Mouse (Mus musculus) heart, adult 2 months (tissue): ENCODE measurements around the gene Vta1. TPM values are rescaled to one million over a fixed set of nuclear protein-coding genes. Genes with fewer than 3 reads are reported as not detected.
A peak's percentile ranks its signal among the peaks of the same experiment; 100 is the strongest.

ENCODE experiments used
- DNase-seq, 2 experiments: peaks; one replicate each; pipeline ENCODE4 v3.0.0; 2021
- H3K27ac ChIP-seq: fragments of 200-600 bp; 2 replicates; pipeline ENCODE4 v1.8.1; 2022
- H3K27me3 ChIP-seq: fragments of 200-500 bp; 2 replicates; pipeline ENCODE4 v1.6.1; 2012; ENCODE audit warnings: mild to moderate bottlenecking, low read length, inconsistent platforms, mixed read lengths; ENCODE audit not compliant: control insufficient read depth, insufficient read depth
- H3K36me3 ChIP-seq: fragments of 200-500 bp; 2 replicates; pipeline ENCODE4 v1.6.1; 2012; ENCODE audit warnings: low read length, inconsistent platforms; ENCODE audit not compliant: control insufficient read depth, insufficient read depth
- H3K4me1 ChIP-seq: fragments of 200-500 bp; 2 replicates; pipeline ENCODE4 v1.6.1; 2011; ENCODE audit warnings: low read length; ENCODE audit not compliant: control insufficient read depth, insufficient read depth
- H3K4me3 ChIP-seq: fragments of 200-600 bp; 2 replicates; pipeline ENCODE4 v1.8.1; 2022
- H3K79me2 ChIP-seq: fragments of 200-500 bp; replicated peaks from 2 replicates; pipeline ENCODE4 v1.6.1; 2012; ENCODE audit warnings: mild to moderate bottlenecking, inconsistent platforms, low read length, moderate library complexity, mixed read lengths; ENCODE audit not compliant: control insufficient read depth, insufficient read depth
- H3K9ac ChIP-seq: fragments of 200-500 bp; 2 replicates; pipeline ENCODE4 v1.6.1; 2012; ENCODE audit warnings: low read depth, mild to moderate bottlenecking, control low read depth, inconsistent platforms, low read length, mixed read lengths
- CTCF ChIP-seq: fragments of 200-600 bp; IDR thresholded peaks from 2 replicates; pipeline ENCODE4 v1.8.1; 2022; ENCODE audit warnings: antibody characterized with exemption, mild to moderate bottlenecking, moderate library complexity
- EP300 ChIP-seq: fragments of 200-500 bp; IDR thresholded peaks from 2 replicates; pipeline ENCODE4 v1.6.1; 2011; ENCODE audit warnings: low read depth, low read length, control low read depth; ENCODE audit not compliant: insufficient read depth
- POLR2A ChIP-seq: fragments of 200-500 bp; IDR thresholded peaks from 2 replicates; pipeline ENCODE4 v1.6.1; 2011; ENCODE audit warnings: mild to moderate bottlenecking, low read depth, low read length, control low read depth; ENCODE audit not compliant: insufficient read depth
- whole genome bisulfite sequencing: fragments of 180-500 bp; shearing (Covaris S2); methylation state at CpG from one replicate; pipeline ENCODE4 v1.1.7; 2018; 5-methylcytosine and 5-hydroxymethylcytosine counted together
- intact Hi-C: fragments of 180-260 bp; cut with DNase I; formaldehyde crosslinking; loops from one replicate; pipeline ENCODE4 v1.15.1; 2025
- polyA plus RNA-seq: library from polyadenylated mRNA; depleted of rRNA; stranded (reverse); fragments of >200 nt; gene quantifications from 2 replicates; pipeline ENCODE4 v1.2.3, GENCODE M21; 2012
- total RNA-seq, 2 experiments: library from RNA; stranded (reverse); gene quantifications; 2 replicates each; pipeline ENCODE4 v1.2.3; 2021

Vta1 gene
- total and polyA plus RNA-seq, 3 experiments, result 29.6 to 51.9 (median 33.7) TPM

GRCm38 (mm10) chr10:14703239-14703638 is 2.1 kb downstream of the Vta1 start:
- Histone ChIP-seq H3K36me3 (peaks cover 4% of the 10 kb centered on the region), H3K27me3 (no peaks in the 10 kb centered on the region), H3K4me1 (no peaks in the 10 kb centered on the region; the same call in 1 of the 2 replicates), H3K79me2 (peaks cover 8% of the 10 kb centered on the region), H3K27ac (no peak overlapping the region), H3K4me3 (no peak overlapping the region), H3K9ac (no peak overlapping the region)
- WGBS, result 79% methylated on average over 1 of the region's 1 CpGs
- DNase-seq, result no peak
- TF ChIP-seq CTCF (no peak), EP300 (no peak), POLR2A (no peak)
- intact Hi-C loops, result no loop called here

- DNase-seq, result no peak
- no peaks in the 10 kb centered on the region for H3K27me3 ChIP-seq
- H3K79me2 ChIP-seq, result peaks cover 3% of the 10 kb centered on the region
- intact Hi-C loops, result no loop called here
- peaks cover 4% of the 10 kb centered on the region; the same call in 1 of the 2 replicates for H3K36me3 ChIP-seq
- peaks cover 3% of the 10 kb centered on the region for H3K4me1 ChIP-seq
- H3K27ac ChIP-seq, result no peak overlapping the region
- TF ChIP-seq POLR2A (no peak), CTCF (no peak), EP300 (no peak)
- 68% methylated on average over 3 of the region's 3 CpGs for WGBS
- no peak overlapping the region for H3K4me3 ChIP-seq
- no peak overlapping the region for H3K9ac ChIP-seq
Observed at GRCm38 (mm10) chr10:14690349-14690748, 15.0 kb downstream of the Vta1 start.

DNA sequence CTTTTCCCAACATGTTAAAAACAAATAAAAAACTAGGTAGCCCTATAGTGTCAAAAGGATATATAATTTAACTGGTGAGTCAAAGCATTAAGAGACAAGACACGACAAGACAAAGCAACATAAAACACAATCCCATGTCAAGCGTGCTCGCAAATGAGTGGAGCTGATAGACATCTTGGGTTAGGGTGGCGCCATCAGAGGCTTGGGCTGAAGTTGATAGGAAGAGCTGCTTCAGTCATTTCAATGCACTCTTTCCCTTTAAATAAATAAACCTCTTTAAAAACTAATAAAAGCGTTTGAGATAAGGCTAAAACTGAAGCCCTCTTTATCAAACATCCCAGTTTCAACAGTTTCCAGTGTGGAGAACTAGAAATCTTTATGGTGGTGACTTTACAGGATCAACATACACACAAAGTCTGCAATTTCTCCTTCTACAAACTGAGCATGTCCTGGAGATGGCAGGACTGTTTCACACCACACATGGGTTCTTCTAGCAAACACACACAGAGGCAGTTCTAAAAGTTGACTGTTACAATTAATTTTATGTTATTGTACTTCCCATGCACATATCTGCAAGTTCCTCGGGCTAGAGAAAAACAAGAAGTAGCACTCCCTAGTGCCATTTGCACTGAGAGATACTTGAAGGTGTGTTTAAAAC is 16.4 kb downstream of the Vta1 start:
- intact Hi-C loops, result no loop called here
- Histone ChIP-seq H3K9ac (no peak overlapping the region), H3K4me1 (peaks cover 3% of the 10 kb centered on the region), H3K36me3 (peaks cover 4% of the 10 kb centered on the region; the same call in 1 of the 2 replicates), H3K27me3 (no peaks in the 10 kb centered on the region), H3K79me2 (peaks cover 1% of the 10 kb centered on the region), H3K4me3 (no peak overlapping the region), H3K27ac (no peak overlapping the region)
- WGBS, result 78% methylated on average over 6 of the region's 6 CpGs
- DNase-seq, result no peak
- no peak for TF ChIP-seq POLR2A
- no peak for TF ChIP-seq EP300
- TF ChIP-seq CTCF, result no peak

DNA sequence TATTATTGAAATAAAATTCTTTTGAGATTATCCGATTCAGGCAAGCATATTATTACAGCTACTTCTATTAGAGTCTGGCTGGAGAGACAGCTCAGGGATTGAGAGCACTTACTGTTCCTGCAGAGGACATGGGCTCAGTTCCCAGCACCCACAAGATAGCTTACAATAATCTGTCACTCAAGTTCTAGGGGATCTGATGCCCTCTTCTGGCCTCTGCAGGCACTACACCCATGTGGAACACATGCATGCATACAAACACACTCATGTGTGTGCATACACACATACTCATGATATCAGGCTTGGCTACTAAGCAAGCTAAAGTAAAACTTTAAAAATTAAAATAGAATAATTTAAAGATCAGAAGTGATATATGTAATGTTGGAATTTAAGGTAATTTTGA is 19.7 kb downstream of the Vta1 start:
- DNase-seq, result no peak
- H3K79me2 ChIP-seq, result 0 out of 2 replicates have a peak, but pooled peaks cover 1% of the 10 kb centered on the region
- H3K27ac ChIP-seq, result no peak overlapping the region
- WGBS, result 96% methylated on average over 1 of the region's 1 CpGs
- H3K36me3 ChIP-seq, result no peaks in the 10 kb centered on the region; the same call in 1 of the 2 replicates
- no peak overlapping the region for H3K9ac ChIP-seq
- no peak overlapping the region for H3K4me3 ChIP-seq
- H3K27me3 ChIP-seq, result no peaks in the 10 kb centered on the region
- intact Hi-C loops, result no loop called here
- peaks cover 3% of the 10 kb centered on the region for H3K4me1 ChIP-seq
- TF ChIP-seq POLR2A (no peak), CTCF (peak; percentile 31)

DNA sequence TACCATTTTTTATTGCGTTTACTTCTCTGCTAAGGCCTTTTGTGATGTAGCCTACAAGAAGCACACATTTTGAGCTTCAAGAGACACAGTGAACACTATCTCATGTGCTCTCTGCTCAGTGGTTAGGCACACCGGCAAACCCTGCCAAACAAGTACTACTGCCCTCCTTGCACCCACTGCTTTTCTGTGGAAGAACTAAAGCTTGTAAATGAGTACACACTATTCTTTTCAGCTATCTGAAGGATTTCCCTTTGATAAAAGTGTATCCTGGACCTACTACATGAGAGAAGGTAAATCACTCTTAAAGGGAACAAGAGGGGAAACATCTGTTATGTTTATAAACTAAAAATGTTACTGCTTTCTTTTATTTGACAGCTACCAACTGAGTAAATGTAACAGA is 39.2 kb downstream of the Vta1 start:
- H3K36me3 ChIP-seq, result peaks cover 13% of the 10 kb centered on the region
- no peak overlapping the region for H3K4me3 ChIP-seq
- intact Hi-C loops, result no loop called here
- no peaks in the 10 kb centered on the region for H3K79me2 ChIP-seq
- peaks cover 2% of the 10 kb centered on the region; the same call in 1 of the 2 replicates for H3K4me1 ChIP-seq
- no peaks in the 10 kb centered on the region for H3K27me3 ChIP-seq
- DNase-seq, result no peak
- 56% methylated on average over 2 of the region's 2 CpGs for WGBS
- H3K9ac ChIP-seq, result no peak overlapping the region
- no peak for TF ChIP-seq CTCF
- TF ChIP-seq POLR2A, result no peak
- no peak for TF ChIP-seq EP300
- no peak overlapping the region for H3K27ac ChIP-seq

- Histone ChIP-seq H3K79me2 (no peaks in the 10 kb centered on the region), H3K27me3 (no peaks in the 10 kb centered on the region), H3K36me3 (peaks cover 6% of the 10 kb centered on the region), H3K9ac (no peak overlapping the region), H3K27ac (no peak overlapping the region), H3K4me1 (peaks cover 2% of the 10 kb centered on the region; the same call in 1 of the 2 replicates), H3K4me3 (no peak overlapping the region)
- WGBS, result 77% methylated on average over 2 of the region's 2 CpGs
- peak; percentile 27 to 29 for DNase-seq
- intact Hi-C loops, result no loop called here
- TF ChIP-seq EP300 (no peak), CTCF (no peak), POLR2A (no peak)
Observed at GRCm38 (mm10) chr10:14660875-14661274, 44.5 kb downstream of the Vta1 start.
